Mouse (Mus musculus): ENCODE results near the gene Creb3.
"Not testable (repeated sequence)": the region's sequence is repeated elsewhere in the genome, so short reads cannot be mapped to it uniquely, and the experiment has no call there.

Gene Creb3

DNA sequence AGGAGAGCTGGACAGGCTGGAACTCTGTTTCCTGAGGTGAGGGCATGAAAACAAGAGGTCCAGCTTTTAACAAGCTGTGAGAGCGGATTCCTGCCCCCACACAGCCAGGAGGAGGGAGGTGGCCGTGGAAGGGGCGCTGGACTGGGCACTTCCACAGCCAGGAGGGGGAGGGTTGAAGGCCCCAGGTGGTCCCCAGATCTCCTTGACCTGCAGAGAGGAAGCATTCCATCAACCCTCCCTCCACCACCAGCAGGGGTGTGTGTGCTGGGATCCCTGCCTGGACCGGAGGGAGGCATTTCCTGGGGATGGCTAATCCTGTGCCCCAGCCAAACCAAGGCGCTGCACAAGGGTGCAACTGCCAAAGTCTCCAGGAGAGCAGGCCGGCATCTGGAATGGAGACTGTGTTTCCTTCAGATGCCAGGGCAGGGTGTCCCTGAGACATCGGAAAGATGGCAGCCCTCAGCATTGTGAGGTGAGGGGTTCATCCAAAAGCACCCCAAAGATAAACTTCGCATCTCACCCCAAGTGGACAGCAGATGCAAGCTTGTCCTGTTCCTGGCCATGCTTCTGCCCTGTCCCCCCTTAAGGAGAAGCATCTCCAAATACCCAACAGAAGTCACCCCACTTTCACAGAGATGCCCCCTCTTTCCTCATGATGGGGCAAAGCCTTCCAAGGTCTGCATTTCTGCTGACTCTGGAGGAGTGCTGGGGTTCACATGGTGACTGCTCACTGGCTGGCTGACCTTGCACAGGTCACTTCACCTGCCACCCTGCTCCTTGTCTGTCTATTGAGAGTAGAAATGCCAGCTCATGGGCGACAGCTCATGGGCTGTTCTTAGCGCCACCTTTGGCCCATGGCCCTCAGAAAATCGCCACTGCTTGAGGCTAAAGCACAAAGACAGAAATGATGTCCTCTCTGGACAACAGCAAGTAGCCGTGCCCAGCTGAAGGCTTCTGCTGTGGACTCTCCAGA, 22.6 kb downstream of the Creb3 start, which contains the start of gene Msmp:
TSS of gene Msmp (minus strand) at position 51 of the 973 bp plus-strand sequence.
- no peak for DNase-seq

DNA sequence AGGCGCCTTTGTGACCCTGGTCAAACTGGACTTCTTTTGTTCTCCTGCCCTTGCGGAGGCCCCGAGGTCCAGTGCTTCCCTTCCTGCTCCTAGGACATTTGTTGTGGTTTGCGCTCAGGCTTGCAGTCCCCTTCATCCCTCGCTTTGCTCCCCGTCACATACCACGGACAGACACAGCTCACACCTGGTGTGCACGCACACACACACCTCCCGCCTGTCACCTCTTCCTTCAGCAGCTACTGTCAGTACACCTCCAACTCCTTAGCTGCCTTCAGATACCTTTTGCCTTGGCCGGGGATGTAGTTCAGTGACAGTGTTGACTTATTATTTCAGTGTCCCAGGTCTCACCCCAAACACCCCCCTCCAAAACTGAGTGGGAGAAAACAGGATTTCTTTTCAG, 23.6 kb downstream of the Creb3 start:
- no peak for DNase-seq

DNA sequence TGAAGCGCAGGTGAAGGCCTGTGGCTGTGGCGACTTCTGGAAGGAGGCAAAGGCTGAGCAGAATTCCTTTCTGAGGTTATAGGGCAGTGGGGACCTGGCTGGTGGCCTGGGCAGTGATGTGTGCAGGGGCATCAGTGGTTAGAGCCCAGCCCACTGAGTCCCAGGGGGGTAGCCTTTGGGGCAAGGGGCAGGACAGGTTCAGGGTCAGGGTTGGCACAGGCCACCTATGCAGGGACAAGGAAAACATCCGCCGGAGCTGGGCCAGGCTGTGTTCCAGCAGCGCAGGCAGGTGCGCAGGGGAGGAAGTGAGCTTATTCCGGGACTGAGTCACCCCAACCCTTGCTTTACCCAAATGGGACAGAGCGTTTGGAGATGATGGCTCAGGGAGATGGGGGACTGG, 24.3 kb downstream of the Creb3 start:
- DNase-seq = no peak

DNA sequence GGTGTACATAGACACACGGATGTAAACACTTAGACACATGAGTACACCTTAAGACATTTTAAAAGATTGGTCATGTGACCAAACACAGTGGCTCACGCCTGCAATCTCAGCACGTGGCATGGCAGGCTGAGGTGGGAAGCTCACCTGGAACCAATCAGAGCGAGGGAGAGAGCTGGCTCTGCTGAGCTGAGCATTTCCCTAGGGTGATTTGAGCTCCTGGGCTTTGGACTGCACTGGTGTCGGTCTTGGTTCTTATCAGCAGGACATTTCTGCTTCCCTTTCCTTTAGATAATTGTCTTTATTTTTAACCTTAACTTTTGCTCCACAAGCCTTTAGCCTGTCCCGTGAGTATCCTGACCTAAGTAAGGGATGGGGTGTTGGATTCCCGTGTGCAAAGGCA, 25.5 kb downstream of the Creb3 start:
- no peak for DNase-seq

DNA sequence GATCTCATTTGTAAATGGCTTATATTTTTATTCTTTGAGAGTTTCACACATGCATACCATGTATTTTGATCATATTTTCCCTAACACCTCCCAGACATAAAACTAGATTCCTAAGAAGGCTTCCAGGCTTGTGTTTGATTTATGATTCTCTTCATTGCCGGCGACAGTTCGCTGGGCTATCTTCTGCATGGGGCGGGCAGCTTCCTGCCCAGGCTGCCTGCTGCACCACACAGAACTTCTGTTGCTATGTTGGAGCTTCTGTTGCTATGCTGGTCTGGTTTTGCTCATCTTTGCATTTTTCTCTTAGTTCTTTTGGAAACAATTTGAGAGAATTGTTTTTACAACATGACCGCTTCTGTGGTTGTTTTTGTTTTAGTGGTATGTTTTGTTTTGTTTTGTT, 29.4 kb downstream of the Creb3 start:
- no peak for DNase-seq

DNA sequence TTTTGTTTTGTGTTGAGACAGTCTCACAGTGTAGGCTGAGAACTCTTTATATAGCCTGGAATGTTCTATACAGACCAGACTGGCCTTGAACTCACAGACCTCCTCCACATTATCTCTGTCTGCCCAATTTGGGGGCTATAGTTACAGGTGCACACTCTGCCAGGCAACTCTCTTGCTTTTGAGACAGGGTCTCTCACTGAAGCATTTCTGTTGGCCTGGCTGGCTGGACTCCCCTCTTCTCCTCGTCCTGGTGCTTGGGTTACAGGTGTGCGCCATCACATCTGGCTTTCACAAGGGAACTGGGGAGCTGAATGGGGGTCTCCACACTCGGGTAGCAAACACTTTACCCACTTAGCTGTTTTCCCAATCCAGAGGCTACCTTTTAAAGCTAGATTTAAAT, 29.8 kb downstream of the Creb3 start:
- DNase-seq = no peak

DNA sequence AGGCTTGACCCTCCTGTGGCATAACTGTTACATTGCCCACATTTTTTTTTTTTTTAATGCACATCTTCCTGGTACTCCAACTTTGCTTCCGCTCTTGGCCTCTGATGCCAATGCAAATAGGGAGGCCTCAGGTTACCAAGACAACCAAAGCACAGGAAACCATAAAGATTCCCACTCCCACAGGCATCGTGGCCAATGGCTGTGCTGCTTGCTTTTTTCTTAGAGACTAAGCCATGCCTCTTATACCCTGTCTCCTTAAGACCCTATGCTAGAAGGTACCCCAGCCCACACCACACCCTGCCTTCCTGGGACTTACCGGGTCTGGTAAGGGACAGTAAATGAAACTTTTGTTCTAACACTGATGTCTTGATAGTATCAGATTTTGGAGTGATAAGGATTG, 31.3 kb downstream of the Creb3 start:
- DNase-seq = no peak

DNA sequence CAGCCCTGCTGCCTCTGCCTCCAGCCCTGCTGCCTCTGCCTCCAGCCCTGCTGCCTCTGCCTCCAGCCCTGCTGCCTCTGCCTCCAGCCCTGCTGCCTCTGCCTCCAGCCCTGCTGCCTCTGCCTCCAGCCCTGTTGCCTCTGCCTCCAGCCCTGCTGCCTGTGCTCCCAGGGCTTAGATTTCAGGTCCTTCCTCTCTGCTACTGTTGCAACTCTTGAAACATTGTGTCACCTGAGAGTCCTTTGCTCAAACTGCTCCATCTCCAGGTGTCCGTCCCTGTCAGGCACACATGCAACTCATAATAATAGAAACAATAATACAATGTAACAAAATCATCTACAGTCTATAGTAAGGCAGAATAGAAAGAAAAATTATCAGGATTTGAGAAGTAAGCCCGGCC, 34.5 kb downstream of the Creb3 start:
- DNase-seq = not testable (repeated sequence)

DNA sequence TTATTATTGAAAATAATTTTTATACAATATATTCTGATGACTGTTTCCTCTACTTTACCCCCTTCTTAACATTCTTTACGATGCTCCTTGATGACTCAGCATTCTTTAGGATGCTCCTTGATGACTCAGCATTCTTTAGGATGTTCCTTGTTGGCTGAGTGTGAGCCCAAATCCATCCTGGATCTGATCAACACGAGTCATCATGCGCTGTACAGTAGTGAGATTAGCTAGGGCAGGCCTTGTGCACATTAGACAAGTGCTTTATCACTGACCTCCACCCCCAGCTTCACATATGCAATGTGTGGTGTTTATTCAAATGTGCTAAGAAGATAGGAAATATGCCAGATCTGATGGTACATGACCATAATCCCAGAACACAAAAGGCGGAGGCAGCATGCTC, 36.1 kb downstream of the Creb3 start:
- no peak for DNase-seq

DNA sequence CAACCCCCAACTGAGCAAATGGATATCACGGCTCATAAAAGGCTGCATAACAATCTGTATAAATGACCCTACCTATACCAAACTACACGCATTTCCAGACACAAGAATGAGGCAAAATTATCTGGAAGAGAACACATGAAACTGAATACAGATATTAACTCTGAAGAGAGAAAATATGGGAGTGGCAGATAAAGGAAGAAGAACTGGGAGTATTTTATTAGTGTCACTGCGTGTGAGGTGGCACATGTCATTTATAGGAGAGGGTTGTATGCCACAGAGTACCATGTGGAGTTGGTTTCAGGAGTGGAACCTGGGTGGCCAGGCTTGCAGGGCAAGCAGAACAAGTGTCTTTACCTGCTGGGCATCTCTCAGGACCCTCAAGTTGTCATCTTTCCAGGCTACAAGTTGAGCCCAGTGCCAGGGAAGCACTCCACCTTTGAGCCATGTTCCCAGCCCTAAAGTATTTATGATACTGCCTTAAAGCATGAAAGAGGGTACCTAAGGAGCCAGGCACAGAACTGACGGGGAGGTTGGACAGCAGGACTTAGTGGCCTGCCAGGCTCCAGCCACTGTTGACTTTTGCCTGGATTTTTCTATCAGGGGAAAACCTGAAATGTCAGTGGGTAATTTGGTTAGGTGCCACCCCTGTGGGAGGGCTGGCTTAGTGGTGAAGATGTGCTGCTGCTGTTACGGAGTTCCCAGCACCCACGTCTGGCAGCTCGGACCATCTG, 36.7 kb downstream of the Creb3 start:
- DNase-seq = no peak

DNA sequence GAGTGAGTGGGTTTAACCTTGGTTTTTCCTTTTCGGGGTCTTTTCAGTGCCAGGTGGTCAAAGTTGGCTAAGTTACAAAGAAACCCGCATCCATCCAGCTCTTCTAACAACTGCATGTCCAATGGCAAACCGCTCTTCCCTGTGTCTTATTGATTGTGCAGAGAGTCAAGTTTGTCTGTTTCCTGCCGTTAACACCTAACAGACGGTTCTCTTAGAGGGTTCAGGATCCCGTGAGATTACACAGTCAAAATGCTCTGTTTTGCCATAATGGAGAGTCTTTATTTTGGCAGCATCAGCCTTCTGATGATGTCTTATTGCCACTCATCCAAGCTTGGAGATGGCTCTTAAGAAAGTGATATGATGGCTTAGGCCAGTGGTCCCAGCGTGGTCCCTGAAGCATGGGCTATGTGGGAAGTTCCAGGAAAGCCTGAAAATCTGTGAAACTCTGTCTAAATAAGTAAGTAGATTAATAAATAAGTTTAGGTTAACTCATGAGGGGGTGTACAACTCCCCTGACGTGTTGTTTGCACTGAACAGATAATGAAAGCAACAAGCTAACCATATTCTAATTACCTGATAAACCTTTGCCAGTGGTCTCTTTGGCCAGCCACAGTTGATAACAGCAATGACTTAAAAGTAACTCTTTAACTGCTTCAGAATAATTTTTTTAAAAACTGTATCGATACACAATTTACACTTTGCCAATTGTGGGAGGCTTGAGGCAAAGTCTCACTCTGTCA, 38.2 kb downstream of the Creb3 start:
- no peak for DNase-seq

DNA sequence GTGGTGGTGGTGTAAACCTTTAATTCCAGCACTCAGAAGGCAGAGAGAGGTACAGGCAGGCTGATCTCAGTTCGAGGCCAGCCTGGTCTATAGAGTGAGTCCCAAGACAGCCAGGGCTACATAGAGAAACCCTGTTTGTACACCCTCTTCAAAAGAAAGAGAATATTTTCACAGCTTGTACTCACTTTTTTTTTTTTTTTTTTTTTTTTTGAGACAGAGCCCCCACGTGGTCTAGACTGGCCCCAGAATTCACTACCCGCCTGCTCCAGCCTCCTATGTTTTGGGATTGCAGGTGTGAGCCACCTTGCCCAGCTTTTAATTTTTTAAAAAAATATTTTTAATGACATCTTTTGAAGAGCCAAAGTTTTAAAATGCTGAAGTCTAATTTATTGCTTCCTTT, 42.0 kb downstream of the Creb3 start:
- DNase-seq = no peak

DNA sequence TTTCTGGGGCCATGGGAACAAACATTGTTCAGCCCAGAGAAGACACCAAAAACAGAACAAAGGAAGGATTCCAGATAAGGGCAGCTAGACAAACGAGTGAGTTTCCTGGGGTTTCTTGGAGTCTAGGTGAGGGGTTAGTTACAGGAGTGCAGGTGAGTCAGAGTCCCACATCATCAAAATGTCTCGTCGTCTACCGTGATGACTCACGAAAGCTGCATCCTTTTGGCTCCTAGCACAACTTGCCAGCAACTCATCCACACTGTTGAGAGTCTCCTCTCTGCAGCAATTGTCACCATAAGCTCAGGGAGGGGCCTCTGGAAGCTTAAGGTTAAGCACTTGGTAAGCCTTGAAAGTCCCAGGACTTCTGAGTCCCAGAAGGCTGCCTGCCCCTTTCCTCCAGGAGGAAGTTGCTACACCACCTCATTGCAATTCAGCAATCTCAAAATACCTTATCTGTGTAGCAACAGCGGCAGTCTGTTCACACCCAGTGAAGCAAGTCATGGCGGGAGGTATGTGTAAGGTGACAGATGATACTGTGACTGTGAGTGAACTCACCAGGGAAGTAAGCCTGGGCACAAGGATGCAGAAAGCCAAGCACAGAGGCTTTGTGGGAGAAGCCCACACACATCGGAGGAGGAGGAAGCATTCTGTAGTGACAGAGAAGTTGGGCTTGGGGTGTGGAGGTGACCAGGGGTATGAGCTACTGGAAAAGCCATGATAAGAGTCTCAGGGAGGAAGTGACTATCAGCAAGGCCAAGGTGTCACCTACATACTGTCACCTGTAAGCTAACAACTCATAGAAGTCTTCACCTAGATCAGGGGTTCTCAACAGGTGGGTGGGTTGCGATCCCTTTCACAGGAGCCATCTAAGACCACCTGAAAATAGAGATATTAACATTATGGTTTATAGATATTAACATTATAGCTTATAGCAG, 42.9 kb downstream of the Creb3 start:
- DNase-seq = no peak

DNA sequence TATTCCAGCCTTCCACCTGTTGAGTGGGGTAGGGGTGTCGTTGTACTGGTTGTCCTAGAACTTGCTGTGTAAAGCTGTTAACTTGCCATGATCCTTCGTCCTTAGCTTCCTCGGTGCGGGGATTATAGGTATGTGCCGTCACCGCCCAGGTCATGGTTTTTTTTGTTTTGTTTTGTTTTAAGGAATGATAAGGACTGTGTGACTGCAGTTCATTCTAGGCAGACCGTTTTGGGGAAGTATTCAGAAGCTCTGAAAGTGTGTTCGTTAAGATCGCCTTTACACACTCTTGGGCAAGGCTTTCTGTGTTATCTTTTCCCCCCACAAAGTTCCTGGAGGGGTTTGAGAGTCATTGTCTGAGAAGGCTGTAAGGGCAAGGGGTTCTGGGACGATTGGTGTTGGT, 50.4 kb downstream of the Creb3 start:
- no peak for DNase-seq

DNA sequence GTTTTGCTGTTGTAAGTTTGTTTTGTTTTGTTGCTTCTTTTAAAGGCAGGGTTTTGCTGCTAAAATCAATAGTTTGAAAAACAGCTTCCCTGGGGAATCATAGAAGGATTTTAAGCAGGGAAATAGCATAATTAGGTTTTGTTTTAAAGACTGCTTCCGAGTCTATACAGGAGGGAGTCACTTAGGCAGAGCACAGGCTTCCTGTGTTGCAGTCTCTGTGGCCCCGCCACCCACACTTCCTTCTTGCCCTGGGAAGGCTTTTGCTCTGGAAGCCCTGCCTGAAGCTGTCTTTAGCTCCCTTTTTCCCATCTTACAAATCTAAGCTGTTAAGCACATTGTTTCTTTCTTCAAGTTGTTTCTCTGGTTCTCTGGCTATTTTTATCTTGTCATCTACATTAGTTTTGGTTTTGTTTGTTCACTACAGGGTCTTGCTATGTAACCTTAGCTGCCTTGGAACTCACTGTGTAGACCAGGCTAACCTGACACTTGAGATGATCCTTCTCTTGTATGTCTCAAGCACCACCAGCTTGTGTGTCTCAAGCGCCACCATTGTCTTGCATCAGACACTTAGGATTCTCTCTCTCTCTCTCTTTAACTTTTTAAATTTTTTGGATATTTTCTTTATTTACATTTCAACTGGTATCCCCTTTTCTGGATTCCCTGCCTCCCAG, 51.1 kb downstream of the Creb3 start:
- no peak for DNase-seq

Measured in spleen, adult 18-20 months (tissue).